Mouse (Mus musculus): Measurements from ENCODE around the gene Itpkb.

The Itpkb gene

DNA sequence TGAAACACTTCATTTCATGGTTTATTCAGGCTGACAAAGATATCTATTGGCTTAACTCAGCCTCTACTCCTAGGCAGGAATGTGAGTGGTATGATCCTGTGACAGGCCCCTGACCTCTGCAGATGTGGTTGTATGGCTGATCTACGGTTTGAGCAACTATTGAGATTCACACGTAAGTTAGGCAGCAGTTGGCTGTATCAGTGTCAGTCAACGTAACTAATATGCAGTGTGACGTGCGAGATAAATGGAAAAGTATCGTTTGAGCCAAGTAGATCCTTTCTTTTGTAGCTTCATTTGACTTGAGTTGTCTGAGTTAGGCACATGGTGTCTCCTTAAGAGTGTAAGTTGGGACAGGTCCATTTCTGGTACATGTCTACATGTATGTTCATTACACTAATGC is 4.3 kb downstream of the Itpkb start:
- in situ Hi-C loops (cut with MboI; ENCODE audit: low pct_unique_long_range_greater_than_20kb in 1 of 2, low sequenced_read_pairs in 2 of 2, unreplicated experiment in 1 of 2): no loop called here

DNA sequence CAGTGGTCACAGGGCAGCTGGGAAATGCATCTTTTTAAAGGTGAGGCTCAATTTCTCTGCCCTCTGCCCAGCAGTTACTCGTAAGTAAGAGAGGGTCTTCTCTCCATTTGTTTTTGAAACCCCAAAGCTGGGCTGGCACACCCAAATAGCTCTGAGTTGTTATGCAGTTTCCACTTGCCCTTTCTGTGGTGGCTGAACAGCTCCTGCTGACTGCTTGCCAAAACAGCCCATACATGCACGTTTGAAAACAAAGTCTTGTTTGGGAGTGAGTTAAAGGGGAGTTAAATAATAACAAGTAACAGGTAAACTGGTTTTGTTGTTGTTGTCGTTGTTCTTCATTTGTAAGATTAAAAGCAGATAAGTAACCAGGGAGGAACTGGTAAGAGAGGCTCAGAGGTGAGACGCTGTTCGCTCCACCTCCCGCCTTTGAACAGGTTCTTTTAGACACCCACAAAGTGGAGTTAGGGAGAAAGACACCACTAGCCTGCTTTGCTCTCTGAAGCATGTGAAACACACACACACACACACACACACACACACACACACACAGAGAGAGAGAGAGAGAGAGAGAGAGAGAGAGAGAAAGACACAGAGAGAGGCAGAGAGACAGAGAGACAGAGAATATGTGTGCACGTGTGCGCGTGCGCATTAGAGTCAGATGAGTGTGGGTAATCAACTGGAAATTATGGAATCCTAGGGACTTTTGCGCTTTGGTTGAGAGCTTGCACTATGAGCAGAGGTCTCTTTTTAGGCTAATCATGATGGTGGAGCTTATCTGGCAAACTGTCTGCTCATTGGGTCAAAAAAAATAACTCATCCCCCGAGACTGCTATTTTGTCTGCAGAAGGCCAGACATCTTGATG is 5.5 kb downstream of the Itpkb start:
- in situ Hi-C loops (cut with MboI; ENCODE audit: low pct_unique_long_range_greater_than_20kb in 1 of 2, low sequenced_read_pairs in 2 of 2, unreplicated experiment in 1 of 2): no loop called here

GRCm38 (mm10) chr1:180338358-180338757 is 8.1 kb downstream of the Itpkb start:
- in situ Hi-C loops (cut with MboI; ENCODE audit: low pct_unique_long_range_greater_than_20kb in 1 of 2, low sequenced_read_pairs in 2 of 2, unreplicated experiment in 1 of 2): no loop called here

DNA sequence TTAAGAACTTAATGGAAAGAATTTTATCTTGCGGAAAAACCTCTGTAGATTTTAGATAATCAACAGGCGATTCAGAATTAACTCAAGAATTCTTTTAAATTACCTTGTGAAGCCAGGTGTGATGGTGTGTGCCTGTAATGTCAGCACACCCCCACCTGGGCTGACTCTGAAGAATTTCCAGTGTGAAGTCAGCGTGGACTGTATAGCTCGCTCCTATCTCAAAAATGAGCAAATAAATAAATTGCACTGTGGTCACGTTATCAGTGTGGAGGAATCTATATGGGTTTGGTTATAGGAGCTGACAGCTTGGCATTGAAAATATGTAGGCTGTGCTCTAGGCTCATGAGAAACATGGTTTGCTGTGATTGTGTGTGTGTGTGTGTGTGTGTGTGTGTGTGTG is 8.9 kb downstream of the Itpkb start:
- in situ Hi-C loops (cut with MboI; ENCODE audit: low pct_unique_long_range_greater_than_20kb in 1 of 2, low sequenced_read_pairs in 2 of 2, unreplicated experiment in 1 of 2): no loop called here

DNA sequence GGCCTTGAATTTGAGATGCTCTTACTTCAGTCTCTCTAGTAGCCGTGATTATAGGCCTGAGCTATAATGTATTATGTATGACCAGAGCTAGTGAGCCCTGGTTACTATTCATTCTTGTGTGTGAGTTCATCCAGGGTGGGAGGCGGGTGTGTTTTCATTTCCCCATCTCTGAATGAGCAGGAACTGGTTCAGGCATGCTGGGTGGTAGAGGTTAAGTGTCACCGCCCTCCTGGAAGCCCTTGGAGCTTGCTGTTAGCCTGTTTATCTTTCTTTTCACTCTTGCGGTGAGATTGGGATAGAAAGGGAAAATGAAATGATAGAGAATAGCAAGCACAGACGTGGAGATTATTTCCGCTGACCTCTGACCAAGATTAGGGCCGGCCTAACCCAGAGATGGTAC is 12.7 kb downstream of the Itpkb start:
- in situ Hi-C loops (cut with MboI; ENCODE audit: low pct_unique_long_range_greater_than_20kb in 1 of 2, low sequenced_read_pairs in 2 of 2, unreplicated experiment in 1 of 2): no loop called here

- in situ Hi-C loops (cut with MboI; ENCODE audit: low pct_unique_long_range_greater_than_20kb in 1 of 2, low sequenced_read_pairs in 2 of 2, unreplicated experiment in 1 of 2): no loop called here
Observed at GRCm38 (mm10) chr1:180343434-180344210, 13.3 kb downstream of the Itpkb start.

- in situ Hi-C loops (cut with MboI; ENCODE audit: low pct_unique_long_range_greater_than_20kb in 1 of 2, low sequenced_read_pairs in 2 of 2, unreplicated experiment in 1 of 2): no loop called here
Observed at GRCm38 (mm10) chr1:180345098-180345497, 14.8 kb downstream of the Itpkb start.

DNA sequence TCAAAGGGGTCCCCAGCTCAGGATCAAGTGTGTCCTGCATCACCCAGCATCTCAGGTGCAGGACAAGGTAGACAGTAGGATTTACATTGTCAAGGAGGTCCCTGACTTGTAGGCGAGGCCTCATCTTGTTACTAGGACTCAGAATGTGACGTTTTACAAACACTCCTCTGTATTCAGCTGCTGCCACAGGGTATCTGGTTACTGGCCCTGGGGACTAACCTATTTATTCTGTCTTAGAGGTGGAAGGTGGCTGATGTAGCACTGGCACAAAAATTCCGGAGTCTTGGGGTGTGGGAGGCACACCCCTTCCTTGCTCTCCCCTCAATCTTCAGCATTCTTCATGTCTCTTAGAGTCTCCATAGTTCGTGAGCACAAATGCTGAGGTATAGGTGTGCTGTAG is 16.8 kb downstream of the Itpkb start:
- in situ Hi-C loops (cut with MboI; ENCODE audit: low pct_unique_long_range_greater_than_20kb in 1 of 2, low sequenced_read_pairs in 2 of 2, unreplicated experiment in 1 of 2): no loop called here

DNA sequence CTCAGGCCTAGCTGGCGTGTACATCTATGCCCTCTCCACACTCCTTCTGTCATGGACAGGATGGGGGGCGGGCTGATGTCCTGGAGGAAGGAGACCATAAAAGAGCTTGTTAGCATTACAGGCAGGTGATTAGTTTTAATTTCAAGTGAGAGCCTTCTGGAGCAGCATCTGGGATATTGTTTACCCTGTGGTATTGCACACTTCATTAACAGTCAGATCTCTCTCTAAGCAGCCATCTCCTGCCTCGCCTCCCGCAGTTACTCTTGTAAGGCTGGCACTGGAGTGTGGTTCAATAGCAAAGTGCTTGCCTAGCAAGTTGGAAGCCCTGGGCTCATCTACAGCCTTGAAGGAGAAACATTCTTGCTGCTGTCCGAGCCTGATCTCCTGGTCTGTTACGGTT is 17.6 kb downstream of the Itpkb start:
- in situ Hi-C loops (cut with MboI; ENCODE audit: low pct_unique_long_range_greater_than_20kb in 1 of 2, low sequenced_read_pairs in 2 of 2, unreplicated experiment in 1 of 2): no loop called here

DNA sequence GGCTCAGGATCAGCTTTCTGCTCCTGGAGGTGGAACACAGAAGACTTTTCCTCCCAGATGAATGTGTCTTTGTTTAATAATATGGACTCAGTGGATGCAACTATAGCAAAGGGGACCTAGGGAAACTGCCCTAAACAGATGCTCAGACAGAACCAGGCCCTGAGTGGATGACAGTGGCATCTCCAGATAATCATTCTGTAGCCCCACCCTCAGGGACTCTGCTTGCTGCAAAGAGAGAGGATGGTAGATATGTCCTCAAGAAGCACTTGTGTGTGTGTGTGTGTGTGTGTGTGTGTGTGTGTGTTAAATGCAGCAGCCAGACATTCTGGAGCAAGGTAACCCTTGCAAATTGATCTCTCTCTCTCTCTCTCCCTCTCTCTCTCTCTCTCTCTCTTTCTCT is 18.8 kb downstream of the Itpkb start:
- in situ Hi-C loops (cut with MboI; ENCODE audit: low pct_unique_long_range_greater_than_20kb in 1 of 2, low sequenced_read_pairs in 2 of 2, unreplicated experiment in 1 of 2): no loop called here

DNA sequence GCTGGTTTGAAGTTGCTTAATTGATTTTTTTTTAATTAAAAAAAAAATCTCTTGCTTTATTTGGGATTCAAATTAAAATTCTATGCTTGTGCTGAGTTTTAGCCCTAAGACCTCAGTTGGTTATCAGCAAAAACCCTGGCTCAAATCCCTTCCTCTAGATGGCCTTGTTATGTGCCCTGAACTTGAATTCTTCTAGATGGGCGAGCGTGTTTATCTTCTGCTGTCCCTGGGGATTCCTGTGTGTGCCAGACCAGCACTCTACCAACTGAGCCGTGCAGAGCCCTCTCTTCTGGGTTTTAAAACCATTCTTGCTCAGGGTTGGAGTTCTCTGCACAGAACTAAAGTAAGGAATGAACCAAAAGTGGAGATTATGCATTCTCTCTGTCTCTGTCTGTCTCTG is 22.0 kb downstream of the Itpkb start:
- in situ Hi-C loops (cut with MboI; ENCODE audit: low pct_unique_long_range_greater_than_20kb in 1 of 2, low sequenced_read_pairs in 2 of 2, unreplicated experiment in 1 of 2): no loop called here

GRCm38 (mm10) chr1:180354129-180354528 is 23.8 kb downstream of the Itpkb start:
- in situ Hi-C loops (cut with MboI; ENCODE audit: low pct_unique_long_range_greater_than_20kb in 1 of 2, low sequenced_read_pairs in 2 of 2, unreplicated experiment in 1 of 2): no loop called here

GRCm38 (mm10) chr1:180354976-180355730 is 24.9 kb downstream of the Itpkb start:
- in situ Hi-C loops (cut with MboI; ENCODE audit: low pct_unique_long_range_greater_than_20kb in 1 of 2, low sequenced_read_pairs in 2 of 2, unreplicated experiment in 1 of 2): no loop called here

GRCm38 (mm10) chr1:180356176-180356575 is 25.9 kb downstream of the Itpkb start:
- in situ Hi-C loops (cut with MboI; ENCODE audit: low pct_unique_long_range_greater_than_20kb in 1 of 2, low sequenced_read_pairs in 2 of 2, unreplicated experiment in 1 of 2): no loop called here

DNA sequence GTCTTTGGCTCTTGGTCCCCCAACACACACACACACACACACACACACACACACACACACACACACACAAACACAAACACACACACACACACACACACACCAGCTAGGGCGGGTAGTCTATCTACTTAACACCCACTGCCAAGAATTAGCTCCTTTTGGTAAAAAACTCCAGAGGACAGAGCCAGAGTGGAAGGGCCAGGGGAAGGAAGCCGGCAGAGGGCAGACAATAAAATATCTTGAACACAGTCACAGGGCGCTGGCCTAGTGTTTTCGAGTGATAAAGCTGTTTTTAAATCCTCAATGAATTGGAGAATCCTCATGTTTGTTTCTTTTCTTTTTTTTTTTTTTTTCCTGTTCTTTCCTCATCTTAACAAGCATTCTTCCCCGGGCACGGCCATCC is 26.6 kb downstream of the Itpkb start:
- in situ Hi-C loops (cut with MboI; ENCODE audit: low pct_unique_long_range_greater_than_20kb in 1 of 2, low sequenced_read_pairs in 2 of 2, unreplicated experiment in 1 of 2): no loop called here

DNA sequence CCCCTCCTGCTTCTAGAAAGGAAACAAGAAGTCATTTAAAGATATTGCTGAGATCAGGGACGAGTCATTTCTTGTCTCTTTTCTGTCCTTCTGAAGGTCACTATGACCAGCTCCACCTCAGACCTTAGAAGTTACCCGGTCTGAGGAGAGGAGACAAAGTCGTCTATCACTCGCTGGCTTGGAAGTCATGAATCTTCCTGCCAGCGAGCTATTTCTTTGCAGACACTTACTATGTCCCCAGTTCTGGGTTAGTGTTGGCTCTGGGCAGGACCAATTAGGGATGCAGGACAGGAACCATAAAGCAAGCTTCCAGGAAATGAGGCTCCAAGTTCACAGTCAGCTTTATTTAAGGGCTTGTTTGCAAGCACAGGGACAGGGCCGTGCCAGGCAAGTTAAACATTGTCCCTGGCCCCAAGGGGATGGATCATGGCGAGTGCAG is 27.6 kb downstream of the Itpkb start:
- in situ Hi-C loops (cut with MboI; ENCODE audit: low pct_unique_long_range_greater_than_20kb in 1 of 2, low sequenced_read_pairs in 2 of 2, unreplicated experiment in 1 of 2): no loop called here

DNA sequence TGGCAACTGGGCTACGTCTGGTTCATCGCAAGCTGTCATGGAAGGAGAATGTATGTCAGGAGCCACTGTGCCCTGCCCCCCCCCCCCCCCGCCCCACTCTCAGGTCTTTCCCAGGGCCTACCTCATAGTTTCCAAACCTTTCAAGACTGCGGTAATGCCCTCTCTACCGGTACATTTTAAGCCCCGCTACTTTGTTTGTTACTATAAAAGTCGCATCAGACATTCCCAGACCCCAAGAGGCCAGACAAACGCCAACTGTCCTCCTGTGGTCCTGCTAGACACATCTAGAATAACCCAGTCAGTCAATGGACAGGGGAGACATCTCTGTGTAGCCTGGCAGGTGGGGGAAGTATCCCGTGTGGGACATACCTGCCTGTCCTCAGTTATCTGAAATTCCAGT is 28.2 kb downstream of the Itpkb start:
- in situ Hi-C loops (cut with MboI; ENCODE audit: low pct_unique_long_range_greater_than_20kb in 1 of 2, low sequenced_read_pairs in 2 of 2, unreplicated experiment in 1 of 2): no loop called here

GRCm38 (mm10) chr1:180359311-180359710 is 29.0 kb downstream of the Itpkb start:
- in situ Hi-C loops (cut with MboI; ENCODE audit: low pct_unique_long_range_greater_than_20kb in 1 of 2, low sequenced_read_pairs in 2 of 2, unreplicated experiment in 1 of 2): no loop called here

DNA sequence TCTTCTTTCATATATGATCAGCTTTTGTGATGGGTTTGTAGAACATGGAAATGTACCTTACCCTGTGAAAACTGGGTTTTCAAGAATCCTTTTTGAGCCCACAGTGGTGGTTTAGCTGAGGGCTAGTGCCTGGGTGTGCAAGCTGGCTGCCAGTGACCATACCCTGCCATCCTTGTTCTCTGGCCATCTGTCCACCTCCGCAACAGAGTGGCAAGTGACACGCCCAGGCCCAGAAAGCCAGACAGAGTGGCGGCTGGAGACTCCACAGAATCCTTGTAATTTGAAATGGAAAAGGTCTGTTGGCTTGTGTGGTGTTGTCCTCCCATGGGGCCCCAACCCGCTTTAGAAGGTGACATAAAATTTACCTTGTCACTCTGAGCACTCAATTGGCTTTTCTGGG is 31.9 kb downstream of the Itpkb start:
- in situ Hi-C loops (cut with MboI; ENCODE audit: low pct_unique_long_range_greater_than_20kb in 1 of 2, low sequenced_read_pairs in 2 of 2, unreplicated experiment in 1 of 2): no loop called here
